Mouse (Mus musculus) hindbrain, embryonic 16.5 days (tissue): ENCODE data around the gene Obsl1. TPM values are rescaled to one million over a fixed set of nuclear protein-coding genes. Genes with fewer than 3 reads are reported as not detected.

ENCODE experiments used
- ATAC-seq: fragments of 200-750 bp; cut with Nextera tagmentation; 2 replicates; pipeline ENCODE4 v1.8.0; 2017; ENCODE audit warnings: moderate TSS enrichment, moderate library complexity
- H3K27ac ChIP-seq: fragments of 300-500 bp; sonication (generic); 2 replicates; pipeline ENCODE4 v1.5.1; 2014; ENCODE audit warnings: low read depth, mild to moderate bottlenecking, control low read depth, low read length, moderate library complexity
- H3K27me3 ChIP-seq: fragments of 300-500 bp; sonication (generic); replicated peaks from 2 replicates; pipeline ENCODE4 v1.6.1; 2014; ENCODE audit warnings: low read length; ENCODE audit not compliant: control insufficient read depth, insufficient read depth
- H3K36me3 ChIP-seq: fragments of 300-500 bp; sonication (generic); 2 replicates; pipeline ENCODE4 v1.6.1; 2014; ENCODE audit warnings: mild to moderate bottlenecking, low read length, moderate library complexity, mixed read lengths; ENCODE audit not compliant: control insufficient read depth, insufficient read depth
- H3K4me1 ChIP-seq: fragments of 300-500 bp; sonication (generic); 2 replicates; pipeline ENCODE4 v1.6.1; 2014; ENCODE audit warnings: low read depth, low read length; ENCODE audit not compliant: control insufficient read depth, insufficient read depth
- H3K4me2 ChIP-seq: fragments of 300-500 bp; sonication (generic); 2 replicates; pipeline ENCODE4 v1.6.1; 2014; ENCODE audit warnings: mild to moderate bottlenecking, low read length, control low read depth, moderate library complexity
- H3K4me3 ChIP-seq: fragments of 300-500 bp; sonication (generic); 2 replicates; pipeline ENCODE4 v1.5.1; 2014; ENCODE audit warnings: mild to moderate bottlenecking, low read length, control low read depth, moderate library complexity
- H3K9ac ChIP-seq: fragments of 300-500 bp; sonication (generic); 2 replicates; pipeline ENCODE4 v1.6.1; 2014; ENCODE audit warnings: low read depth, mild to moderate bottlenecking, control low read depth, low read length, moderate library complexity
- H3K9me3 ChIP-seq: fragments of 300-500 bp; sonication (generic); 2 replicates; pipeline ENCODE4 v1.6.1; 2014; ENCODE audit warnings: mild to moderate bottlenecking, low read length, moderate library complexity; ENCODE audit not compliant: control insufficient read depth
- WGBS: fragments of 180-500 bp; shearing (Covaris S2); extraction: QIAGEN DNeasy Blood & Tissue Kit; methylation state at CpG from one replicate; pipeline ENCODE4 v1.1.7; 2014; 5-methylcytosine and 5-hydroxymethylcytosine counted together
- polyA plus RNA-seq: library from polyadenylated mRNA; unstranded; fragments of >200 nt; fragmentation: Nextera tagmentation; extraction: Ambion mirVana; gene quantifications from 2 replicates; pipeline ENCODE4 v1.2.1, GENCODE M21; 2015

Obsl1 gene
- 25.4 and 26.1 TPM in 2 replicates for polyA plus RNA-seq

GRCm38 (mm10) chr1:75505956-75506831, at the start of gene Obsl1:
Gene Obsl1, minus strand, starts transcription at chr1:75506452.
- WGBS: under 1% methylated on average over 59 of the region's 65 CpGs
- Histone ChIP-seq H3K36me3 (peaks cover 4% of the 10 kb centered on the region; the same call in 1 of the 2 replicates), H3K27me3 (no peaks in the 10 kb centered on the region), H3K4me1 (peaks cover 18% of the 10 kb centered on the region), H3K4me2 (peak within 1 kb of the TSS; percentile 92), H3K27ac (peak within 1 kb of the TSS; percentile 85), H3K9ac (peak within 1 kb of the TSS; percentile 87), H3K4me3 (peak within 1 kb of the TSS; percentile 90), H3K9me3 (no peaks in the 10 kb centered on the region)
- ATAC-seq: peak; percentile 77

- Histone ChIP-seq H3K9ac (no peak overlapping the region), H3K27me3 (no peaks in the 10 kb centered on the region), H3K27ac (no peak overlapping the region), H3K4me2 (no peak overlapping the region), H3K9me3 (no peaks in the 10 kb centered on the region), H3K36me3 (peaks cover 56% of the 10 kb centered on the region), H3K4me3 (no peak overlapping the region), H3K4me1 (peaks cover 7% of the 10 kb centered on the region)
- no peak for ATAC-seq
- 89% methylated on average over 7 of the region's 7 CpGs for WGBS
Observed at GRCm38 (mm10) chr1:75555680-75556079, 49.4 kb upstream of the Obsl1 start.

- H3K4me3 ChIP-seq: no peak overlapping the region
- 88% methylated on average over 15 of the region's 15 CpGs for WGBS
- ATAC-seq: no peak
- H3K36me3 ChIP-seq: peaks cover 44% of the 10 kb centered on the region
- H3K4me1 ChIP-seq: peaks cover 14% of the 10 kb centered on the region
- H3K27ac ChIP-seq: no peak overlapping the region
- H3K4me2 ChIP-seq: no peak overlapping the region
- H3K27me3 ChIP-seq: no peaks in the 10 kb centered on the region
- H3K9me3 ChIP-seq: no peaks in the 10 kb centered on the region
- no peak overlapping the region for H3K9ac ChIP-seq
Observed at GRCm38 (mm10) chr1:75550586-75550985, 44.3 kb upstream of the Obsl1 start.

- no peak for ATAC-seq
- Histone ChIP-seq H3K4me2 (no peak overlapping the region), H3K4me3 (no peak overlapping the region), H3K27me3 (no peaks in the 10 kb centered on the region), H3K4me1 (peaks cover 17% of the 10 kb centered on the region), H3K9ac (no peak overlapping the region), H3K9me3 (no peaks in the 10 kb centered on the region), H3K36me3 (peaks cover 37% of the 10 kb centered on the region), H3K27ac (no peak overlapping the region)
- 82% methylated on average over 17 of the region's 17 CpGs for WGBS
Observed at GRCm38 (mm10) chr1:75549289-75550279, 43.3 kb upstream of the Obsl1 start.

- Histone ChIP-seq H3K36me3 (peaks cover 32% of the 10 kb centered on the region), H3K27me3 (no peaks in the 10 kb centered on the region), H3K9ac (no peak overlapping the region), H3K4me1 (peaks cover 17% of the 10 kb centered on the region), H3K9me3 (no peaks in the 10 kb centered on the region), H3K27ac (no peak overlapping the region), H3K4me2 (no peak overlapping the region), H3K4me3 (no peak overlapping the region)
- WGBS: 89% methylated on average over 17 of the region's 17 CpGs
- ATAC-seq: no peak
Observed at GRCm38 (mm10) chr1:75548871-75549270, 42.6 kb upstream of the Obsl1 start.

- H3K27ac ChIP-seq: no peak overlapping the region
- H3K9ac ChIP-seq: no peak overlapping the region; the same call in 1 of the 2 replicates
- 100% methylated on average over 3 of the region's 3 CpGs for WGBS
- no peaks in the 10 kb centered on the region for H3K9me3 ChIP-seq
- H3K36me3 ChIP-seq: peaks cover 27% of the 10 kb centered on the region
- no peak for ATAC-seq
- H3K4me3 ChIP-seq: no peak overlapping the region
- H3K4me2 ChIP-seq: no peak overlapping the region
- peaks cover 17% of the 10 kb centered on the region for H3K4me1 ChIP-seq
- no peaks in the 10 kb centered on the region for H3K27me3 ChIP-seq
Observed at GRCm38 (mm10) chr1:75548083-75548482, 41.8 kb upstream of the Obsl1 start.

GRCm38 (mm10) chr1:75547351-75547750, 41.1 kb upstream of the Obsl1 start:
- Histone ChIP-seq H3K9ac (peak overlapping the region; percentile 98), H3K4me3 (peak overlapping the region; percentile 86), H3K9me3 (no peaks in the 10 kb centered on the region), H3K4me2 (peak overlapping the region; percentile 83), H3K36me3 (peaks cover 20% of the 10 kb centered on the region), H3K27ac (no peak overlapping the region; the same call in 1 of the 2 replicates), H3K27me3 (no peaks in the 10 kb centered on the region), H3K4me1 (peaks cover 17% of the 10 kb centered on the region)
- ATAC-seq: no peak; the same call in 1 of the 2 replicates
- 95% methylated on average over 13 of the region's 13 CpGs for WGBS

GRCm38 (mm10) chr1:75545965-75546956, 40.0 kb upstream of the Obsl1 start, which contains the start of gene Slc4a3:
Gene Slc4a3, plus strand, starts transcription at chr1:75546266.
- Histone ChIP-seq H3K4me2 (peak within 1 kb of the TSS; percentile 83), H3K36me3 (peaks cover 12% of the 10 kb centered on the region)
- WGBS: under 1% methylated on average over 41 of the region's 64 CpGs

More at GRCm38 (mm10) chr1:75545965-75546956, 40.0 kb upstream of the Obsl1 start, which contains the start of gene Slc4a3:
- H3K27ac ChIP-seq: peak within 1 kb of the TSS; percentile 84
- H3K9ac ChIP-seq: peak within 1 kb of the TSS; percentile 98
- no peaks in the 10 kb centered on the region for H3K9me3 ChIP-seq
- peak; percentile 86 for ATAC-seq
- H3K4me1 ChIP-seq: peaks cover 17% of the 10 kb centered on the region
- H3K4me3 ChIP-seq: peak within 1 kb of the TSS; percentile 86
- no peaks in the 10 kb centered on the region for H3K27me3 ChIP-seq
